Mouse (Mus musculus): ENCODE results near the gene Npl. TPM values are rescaled to one million over a fixed set of nuclear protein-coding genes. Genes with fewer than 3 reads are reported as not detected.
"Not testable (repeated sequence)": the region's sequence is repeated elsewhere in the genome, so short reads cannot be mapped to it uniquely, and the experiment has no call there.

Gene Npl
- total RNA-seq, 2 experiments from 2014 or later, result 4.2 to 5.0 TPM

GRCm38 (mm10) chr1:153545196-153545595, 4.6 kb downstream of the Npl start:
- DNase-seq (ENCODE audit: low spot score in 2 of 2), result no peak

GRCm38 (mm10) chr1:153542726-153543320, 7.0 kb downstream of the Npl start:
- no peak for DNase-seq (ENCODE audit: low spot score in 2 of 2)

- no peak for DNase-seq (ENCODE audit: low spot score in 2 of 2)
Observed at GRCm38 (mm10) chr1:153540753-153541152, 9.1 kb downstream of the Npl start.

- no peak for DNase-seq (ENCODE audit: low spot score in 2 of 2)
Observed at GRCm38 (mm10) chr1:153539739-153540333, 10.0 kb downstream of the Npl start.

GRCm38 (mm10) chr1:153535611-153536010, 14.2 kb downstream of the Npl start:
- peak; percentile 40 to 50 for DNase-seq (ENCODE audit: low spot score in 2 of 2)

GRCm38 (mm10) chr1:153532896-153533295, 16.9 kb downstream of the Npl start:
- DNase-seq (ENCODE audit: low spot score in 2 of 2), result not testable (repeated sequence)

GRCm38 (mm10) chr1:153532234-153532841, 17.5 kb downstream of the Npl start:
- DNase-seq (ENCODE audit: low spot score in 2 of 2), result peak in 1 of 2 experiments; percentile 28

- no peak for DNase-seq (ENCODE audit: low spot score in 2 of 2)
Observed at GRCm38 (mm10) chr1:153531677-153532233, 18.1 kb downstream of the Npl start.

- no peak for DNase-seq (ENCODE audit: low spot score in 2 of 2)
Observed at GRCm38 (mm10) chr1:153522116-153522515, 27.7 kb downstream of the Npl start.

GRCm38 (mm10) chr1:153515368-153515767, 34.5 kb downstream of the Npl start:
- no peak for DNase-seq (ENCODE audit: low spot score in 2 of 2)

- no peak for DNase-seq (ENCODE audit: low spot score in 2 of 2)
Observed at GRCm38 (mm10) chr1:153510330-153511009, 39.4 kb downstream of the Npl start.

- DNase-seq (ENCODE audit: low spot score in 2 of 2), result not testable (repeated sequence)
Observed at GRCm38 (mm10) chr1:153509569-153509968, 40.3 kb downstream of the Npl start.

GRCm38 (mm10) chr1:153509012-153509411, 40.8 kb downstream of the Npl start:
- no peak for DNase-seq (ENCODE audit: low spot score in 2 of 2)

- peak in 1 of 2 experiments; percentile 38 for DNase-seq (ENCODE audit: low spot score in 2 of 2)
Observed at GRCm38 (mm10) chr1:153506266-153506665, 43.6 kb downstream of the Npl start.

- no peak for DNase-seq (ENCODE audit: low spot score in 2 of 2)
Observed at GRCm38 (mm10) chr1:153501644-153502321, 48.1 kb downstream of the Npl start.

- DNase-seq (ENCODE audit: low spot score in 2 of 2), result no peak
Observed at GRCm38 (mm10) chr1:153500030-153500429, 49.8 kb downstream of the Npl start.

GRCm38 (mm10) chr1:153496030-153496429, 53.8 kb downstream of the Npl start:
- no peak for DNase-seq (ENCODE audit: low spot score in 2 of 2)

- DNase-seq (ENCODE audit: low spot score in 2 of 2), result no peak
Observed at GRCm38 (mm10) chr1:153493931-153494330, 55.9 kb downstream of the Npl start.

- DNase-seq (ENCODE audit: low spot score in 2 of 2), result peak in 1 of 2 experiments; percentile 38
Observed at GRCm38 (mm10) chr1:153493338-153493737, 56.5 kb downstream of the Npl start.

- no peak for DNase-seq (ENCODE audit: low spot score in 2 of 2)
Observed at GRCm38 (mm10) chr1:153491822-153492221, 58.0 kb downstream of the Npl start.

GRCm38 (mm10) chr1:153491345-153491744, 58.5 kb downstream of the Npl start:
- DNase-seq (ENCODE audit: low spot score in 2 of 2), result no peak

Measured in adrenal gland, adult 18-20 months (tissue).